Mouse (Mus musculus): ENCODE data around the gene Hist1h2ak. TPM values are rescaled to one million over a fixed set of nuclear protein-coding genes. Genes with fewer than 3 reads are reported as not detected.
"Not testable (repeated sequence)": the region's sequence is repeated elsewhere in the genome, so short reads cannot be mapped to it uniquely, and the experiment has no call there.

The Hist1h2ak gene
- not detected for polyA plus RNA-seq (2021)

- POLR2A ChIA-PET, result interaction anchor here (0.6 to 2.2 kb wide), 3 partner anchors 17 to 31 kb away, joined by 4 to 8 read pairs (median 4); partner anchors contain the start of gene Hist1h1b
- peak; percentile 19 for TF ChIP-seq CTCF (IDR thresholded peaks at IDR 0.05)
- DNase-seq (ENCODE audit: low read depth, low spot score) (peak; percentile 87), ATAC-seq (peak; percentile 97)
- in situ Hi-C loops (cut with MboI; ENCODE audit: low pct_unique_long_range_greater_than_20kb); H3K27me3 ChIP-seq; CTCF ChIA-PET: not testable (repeated sequence)
Observed at GRCm38 (mm10) chr13:21753524-21754285, at the start of gene Hist1h2ak, which contains the start of gene Hist1h2bn. Gene Hist1h2ak, minus strand, starts transcription at chr13:21753827. Gene Hist1h2bn, plus strand, starts transcription at chr13:21754123.

- DNase-seq (ENCODE audit: low read depth, low spot score); in situ Hi-C loops (cut with MboI; ENCODE audit: low pct_unique_long_range_greater_than_20kb); CTCF ChIA-PET; H3K27me3 ChIP-seq; POLR2A ChIA-PET: not testable (repeated sequence)
- peak; percentile 78 for ATAC-seq
Observed at GRCm38 (mm10) chr13:21803058-21803457, 49.4 kb upstream of the Hist1h2ak start.

- CTCF ChIA-PET; DNase-seq (ENCODE audit: low read depth, low spot score); POLR2A ChIA-PET; H3K27me3 ChIP-seq: not testable (repeated sequence)
- in situ Hi-C loops (cut with MboI; ENCODE audit: low pct_unique_long_range_greater_than_20kb), result loop anchor here (25.0 kb wide), 1 partner anchor 1965 kb away; the partner anchor contains the start of genes Hist1h1a, Hist1h2ab, Hist1h3a and Hist1h3b
- ATAC-seq, result peak; percentile 26
Observed at GRCm38 (mm10) chr13:21797163-21797562, 43.5 kb upstream of the Hist1h2ak start.

- POLR2A ChIA-PET, result no interaction called here
- H3K27me3 ChIP-seq, result no peaks in the 10 kb centered on the region
- no peak for TF ChIP-seq CTCF (IDR thresholded peaks at IDR 0.05)
- no peak for DNase-seq (ENCODE audit: low read depth, low spot score)
- ATAC-seq, result no peak
- in situ Hi-C loops (cut with MboI; ENCODE audit: low pct_unique_long_range_greater_than_20kb), result loop anchor here (25.0 kb wide), 1 partner anchor 1967 kb away; the partner anchor contains the start of genes Hist1h1a, Hist1h2ab, Hist1h3a and Hist1h3b
- CTCF ChIA-PET, result no interaction called here
Observed at GRCm38 (mm10) chr13:21795584-21795983, 42.0 kb upstream of the Hist1h2ak start.

GRCm38 (mm10) chr13:21790601-21791283 is 37.1 kb upstream of the Hist1h2ak start:
- POLR2A ChIA-PET, result no interaction called here
- H3K27me3 ChIP-seq, result no peaks in the 10 kb centered on the region
- DNase-seq (ENCODE audit: low read depth, low spot score) (no peak), ATAC-seq (no peak)
- no peak for TF ChIP-seq CTCF (IDR thresholded peaks at IDR 0.05)
- CTCF ChIA-PET, result no interaction called here
- in situ Hi-C loops (cut with MboI; ENCODE audit: low pct_unique_long_range_greater_than_20kb), result loop anchor here (25.0 kb wide), 1 partner anchor 1972 kb away; the partner anchor contains the start of genes Hist1h1a, Hist1h2ab, Hist1h3a and Hist1h3b

- ATAC-seq (no peak), DNase-seq (ENCODE audit: low read depth, low spot score) (no peak)
- H3K27me3 ChIP-seq, result no peaks in the 10 kb centered on the region
- POLR2A ChIA-PET, result no interaction called here
- CTCF ChIA-PET, result no interaction called here
- TF ChIP-seq CTCF (IDR thresholded peaks at IDR 0.05), result no peak
- in situ Hi-C loops (cut with MboI; ENCODE audit: low pct_unique_long_range_greater_than_20kb), result loop anchor here (25.0 kb wide), 1 partner anchor 1972 kb away; the partner anchor contains the start of genes Hist1h1a, Hist1h2ab, Hist1h3a and Hist1h3b
Observed at GRCm38 (mm10) chr13:21789925-21790324, 36.3 kb upstream of the Hist1h2ak start.

GRCm38 (mm10) chr13:21787760-21788593 is 34.4 kb upstream of the Hist1h2ak start:
- ChIA-PET POLR2A (interaction anchor here (1.1 kb wide), 1 partner anchor 1754 kb away, joined by 3 read pairs; no protein-coding TSS in a partner anchor), CTCF (no interaction called here)
- ATAC-seq, result peak; percentile 18
- no peaks in the 10 kb centered on the region for H3K27me3 ChIP-seq
- TF ChIP-seq CTCF (IDR thresholded peaks at IDR 0.05), result no peak
- no peak for DNase-seq (ENCODE audit: low read depth, low spot score)
- in situ Hi-C loops (cut with MboI; ENCODE audit: low pct_unique_long_range_greater_than_20kb), result loop anchor here (25.0 kb wide), 1 partner anchor 1974 kb away; the partner anchor contains the start of genes Hist1h1a, Hist1h2ab, Hist1h3a and Hist1h3b

- ATAC-seq (peak; percentile 91), DNase-seq (ENCODE audit: low read depth, low spot score) (peak; percentile 99)
- CTCF ChIA-PET, H3K27me3 ChIP-seq: not testable (repeated sequence)
- in situ Hi-C loops (cut with MboI; ENCODE audit: low pct_unique_long_range_greater_than_20kb), result loop anchor here (25.0 kb wide), 1 partner anchor 1975 kb away; the partner anchor contains the start of genes Hist1h1a, Hist1h2ab, Hist1h3a and Hist1h3b
- POLR2A ChIA-PET, result interaction anchor here (1.1 kb wide), 1 partner anchor 1754 kb away, joined by 3 read pairs; no protein-coding TSS in a partner anchor
Observed at GRCm38 (mm10) chr13:21786899-21787629, 33.4 kb upstream of the Hist1h2ak start, which contains the start of the genes Hist1h2an and Hist1h2bp. Gene Hist1h2an, minus strand, starts transcription at chr13:21787218. Gene Hist1h2bp, plus strand, starts transcription at chr13:21787461.

- ChIA-PET POLR2A (no interaction called here), CTCF (no interaction called here)
- no peak for DNase-seq (ENCODE audit: low read depth, low spot score)
- in situ Hi-C loops (cut with MboI; ENCODE audit: low pct_unique_long_range_greater_than_20kb), result loop anchor here (25.0 kb wide), 1 partner anchor 1976 kb away; the partner anchor contains the start of genes Hist1h1a, Hist1h2ab, Hist1h3a and Hist1h3b
- no peaks in the 10 kb centered on the region for H3K27me3 ChIP-seq
- ATAC-seq, result no peak
- TF ChIP-seq CTCF (IDR thresholded peaks at IDR 0.05), result no peak
Observed at GRCm38 (mm10) chr13:21786189-21786898, 32.7 kb upstream of the Hist1h2ak start.

Data from Patski (cell line).